Mouse (Mus musculus) MEL-GATA-1-ER (cell line): ENCODE measurements around the gene Pck1.

Experiments
- DNase-seq: peaks from one replicate; pipeline ENCODE4 v3.0.0-alpha.2; 2012; ENCODE audit warnings: low read depth; ENCODE audit errors: extremely low read depth

Pck1 gene

DNA sequence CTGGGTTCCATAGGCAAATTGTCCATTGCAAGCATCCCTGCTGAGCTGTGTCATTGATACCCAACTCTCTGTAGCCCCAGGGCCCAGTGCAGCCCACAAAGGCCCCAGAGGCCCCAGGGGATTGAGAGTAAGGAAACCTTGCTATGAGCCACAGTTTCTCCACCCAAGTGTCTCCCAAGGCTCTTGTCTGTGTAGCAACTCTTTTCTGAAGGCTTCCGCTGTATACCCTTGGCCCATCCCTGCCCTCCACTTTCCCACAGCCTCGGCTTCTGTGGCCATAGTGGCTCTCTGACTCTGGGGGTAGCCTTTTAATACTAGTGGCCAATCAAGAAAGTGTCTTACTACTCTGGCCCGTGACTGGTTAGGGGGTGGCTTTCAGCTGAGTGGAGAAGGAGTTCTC is 50.9 kb downstream of the Pck1 start:
- DNase-seq, result no peak

DNA sequence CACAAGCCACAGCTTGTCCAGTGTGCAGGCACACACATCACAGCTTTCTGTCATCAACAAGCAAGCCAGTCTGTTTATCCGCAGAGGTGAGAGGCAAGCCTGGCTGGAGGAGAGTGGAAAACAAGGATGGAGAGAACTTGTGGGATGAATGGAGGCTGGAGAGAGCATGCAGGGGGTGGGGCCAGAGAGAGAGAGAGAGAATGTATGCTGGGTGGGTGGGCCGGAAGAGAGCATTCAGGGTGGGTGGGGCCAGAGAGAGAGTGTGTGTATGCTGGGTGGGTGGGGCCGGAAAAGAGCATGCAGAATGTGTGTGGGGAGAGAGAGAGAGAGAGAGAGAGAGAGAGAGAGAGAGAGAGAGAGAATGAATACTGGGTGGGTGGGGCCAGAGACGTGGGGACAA is 51.8 kb downstream of the Pck1 start:
- no peak for DNase-seq

DNA sequence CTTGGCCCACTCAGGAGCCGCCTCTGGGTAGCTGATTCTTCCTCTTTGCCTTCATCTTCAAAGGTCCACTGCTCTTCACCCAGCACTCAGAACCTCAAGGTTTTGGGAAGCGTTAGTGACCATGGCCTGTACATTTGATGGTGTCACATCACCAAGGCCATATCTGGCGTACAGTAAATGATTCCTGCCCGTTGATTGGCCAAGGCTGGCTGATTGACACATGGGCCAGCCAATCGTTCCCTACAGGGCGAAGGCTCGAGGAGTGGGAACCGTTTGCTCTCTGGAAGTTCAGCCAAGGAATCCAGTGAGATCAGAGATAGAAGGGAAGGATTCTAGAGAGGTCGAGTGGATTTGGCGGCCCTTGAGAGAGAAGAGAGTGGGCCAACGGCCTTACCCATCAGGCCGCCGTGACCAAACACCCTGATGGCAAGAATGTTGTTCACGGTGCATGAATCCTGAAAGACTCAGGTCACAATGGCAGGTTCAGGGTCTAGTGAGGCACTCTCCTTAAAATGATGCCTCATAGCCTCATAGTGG is 52.8 kb downstream of the Pck1 start:
- no peak for DNase-seq

DNA sequence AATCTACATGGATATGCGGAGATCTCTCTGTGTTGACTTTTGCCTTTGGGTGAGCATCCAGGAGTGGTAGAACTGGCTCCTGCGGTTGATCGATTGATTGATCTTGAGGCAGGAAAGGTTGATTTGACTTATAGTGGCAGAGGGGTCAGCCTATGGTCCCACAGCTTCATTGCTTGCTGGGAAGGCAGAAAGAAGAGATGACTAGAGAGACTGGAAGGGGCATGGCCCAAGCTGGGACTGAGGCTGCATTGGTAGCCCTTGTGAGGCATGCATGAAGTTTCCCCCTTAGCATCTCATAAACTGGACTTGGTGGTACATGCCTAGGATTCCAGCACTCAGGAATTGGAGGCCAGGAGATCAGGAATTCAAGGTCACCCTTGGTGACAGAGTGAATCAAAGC is 54.2 kb downstream of the Pck1 start:
- no peak for DNase-seq
